Mouse (Mus musculus) neural tube, embryonic 13.5 days (tissue): ENCODE data around the gene Pet2. TPM values are rescaled to one million over a fixed set of nuclear protein-coding genes. Genes with fewer than 3 reads are reported as not detected.

Experiments
- ATAC-seq: fragments of 200-750 bp; cut with Nextera tagmentation; 2 replicates; pipeline ENCODE4 v1.8.0; 2017; ENCODE audit warnings: low read depth, mild to moderate bottlenecking, moderate TSS enrichment, moderate library complexity
- H3K27ac ChIP-seq: fragments of 300-500 bp; sonication (generic); replicated peaks from 2 replicates; pipeline ENCODE4 v1.5.1; 2015; ENCODE audit warnings: moderate library complexity, mild to moderate bottlenecking, inconsistent platforms
- H3K27me3 ChIP-seq: fragments of 300-500 bp; sonication (generic); 2 replicates; pipeline ENCODE4 v1.6.1; 2015; ENCODE audit warnings: mild to moderate bottlenecking, inconsistent platforms
- H3K36me3 ChIP-seq: fragments of 300-500 bp; sonication (generic); 2 replicates; pipeline ENCODE4 v1.6.1; 2015; ENCODE audit warnings: mild to moderate bottlenecking, inconsistent platforms
- H3K4me1 ChIP-seq: fragments of 300-500 bp; sonication (generic); replicated peaks from 2 replicates; pipeline ENCODE4 v1.6.1; 2015; ENCODE audit warnings: inconsistent platforms
- H3K4me2 ChIP-seq: fragments of 300-500 bp; sonication (generic); 2 replicates; pipeline ENCODE4 v1.6.1; 2015; ENCODE audit warnings: inconsistent platforms, mild to moderate bottlenecking, moderate library complexity
- H3K4me3 ChIP-seq: fragments of 300-500 bp; sonication (generic); 2 replicates; pipeline ENCODE4 v1.5.1; 2015; ENCODE audit warnings: mild to moderate bottlenecking, inconsistent platforms
- H3K9ac ChIP-seq: fragments of 300-500 bp; sonication (generic); 2 replicates; pipeline ENCODE4 v1.6.1; 2015; ENCODE audit warnings: moderate library complexity, mild to moderate bottlenecking, inconsistent platforms
- H3K9me3 ChIP-seq: fragments of 300-500 bp; sonication (generic); 2 replicates; pipeline ENCODE4 v1.6.1; 2016; ENCODE audit warnings: inconsistent platforms
- WGBS: fragments of 180-500 bp; shearing (Covaris S2); methylation state at CpG from one replicate; pipeline ENCODE4 v1.1.7; 2015; 5-methylcytosine and 5-hydroxymethylcytosine counted together
- polyA plus RNA-seq: library from polyadenylated mRNA; unstranded; fragments of >200 nt; fragmentation: Nextera tagmentation; extraction: Ambion mirVana; gene quantifications from 2 replicates; pipeline ENCODE4 v1.2.1, GENCODE M21; 2015

Gene Pet2
- polyA plus RNA-seq: not detected in 2 replicates

GRCm38 (mm10) chrX:89409589-89409988 is at the start of gene Pet2:
Pet2 (minus strand) TSS chrX:89409689.
- Histone ChIP-seq H3K4me3 (no peak within 1 kb of the TSS), H3K4me2 (no peak within 1 kb of the TSS), H3K27ac (no peak within 1 kb of the TSS), H3K36me3 (no peaks in the 10 kb centered on the region), H3K9me3 (no peaks in the 10 kb centered on the region), H3K9ac (no peak within 1 kb of the TSS), H3K27me3 (no peaks in the 10 kb centered on the region), H3K4me1 (no peaks in the 10 kb centered on the region)
- ATAC-seq: no peak
- WGBS: 91% methylated on average over 9 of the region's 9 CpGs
